Mouse (Mus musculus) stomach, postnatal 0 days (tissue): ENCODE measurements around the gene Ptpa. TPM values are rescaled to one million over a fixed set of nuclear protein-coding genes. Genes with fewer than 3 reads are reported as not detected.

Experiments
- ATAC-seq: fragments of 200-750 bp; cut with Nextera tagmentation; 2 replicates; pipeline ENCODE4 v1.8.0; 2017; ENCODE audit not compliant: low FRiP score, low TSS enrichment
- DNase-seq: peaks from one replicate; pipeline ENCODE4 v3.0.0-alpha.2; 2016; ENCODE audit warnings: low spot score
- H3K27ac ChIP-seq: fragments of 300-500 bp; sonication (generic); replicated peaks from 2 replicates; pipeline ENCODE4 v1.5.1; 2014; ENCODE audit warnings: mild to moderate bottlenecking, control low read depth
- H3K27me3 ChIP-seq: fragments of 300-500 bp; sonication (generic); 2 replicates; pipeline ENCODE4 v1.6.1; 2014; ENCODE audit warnings: low read length; ENCODE audit not compliant: control insufficient read depth, insufficient read depth
- H3K36me3 ChIP-seq: fragments of 300-500 bp; sonication (generic); 2 replicates; pipeline ENCODE4 v1.6.1; 2014; ENCODE audit warnings: low read length, mixed read lengths; ENCODE audit not compliant: control insufficient read depth, insufficient read depth
- H3K4me1 ChIP-seq: fragments of 300-500 bp; sonication (generic); replicated peaks from 2 replicates; pipeline ENCODE4 v1.6.1; 2014; ENCODE audit warnings: antibody characterized with exemption; ENCODE audit not compliant: control insufficient read depth, insufficient read depth
- H3K4me2 ChIP-seq: fragments of 300-500 bp; sonication (generic); replicated peaks from 2 replicates; pipeline ENCODE4 v1.6.1; 2014; ENCODE audit warnings: low read depth, mild to moderate bottlenecking, control low read depth, moderate library complexity
- H3K4me3 ChIP-seq: fragments of 300-500 bp; sonication (generic); 2 replicates; pipeline ENCODE4 v1.5.1; 2014; ENCODE audit warnings: low read depth, low read length, control low read depth
- H3K9ac ChIP-seq: fragments of 300-500 bp; sonication (generic); 2 replicates; pipeline ENCODE4 v1.6.1; 2014; ENCODE audit warnings: mild to moderate bottlenecking, low read length, control low read depth, mixed read lengths
- H3K9me3 ChIP-seq: fragments of 300-500 bp; sonication (generic); 2 replicates; pipeline ENCODE4 v1.6.1; 2016; ENCODE audit warnings: low read length; ENCODE audit not compliant: control insufficient read depth
- CTCF ChIP-seq: IDR thresholded peaks from 2 replicates; pipeline ENCODE4 v1.5.1; 2016; ENCODE audit warnings: antibody characterized with exemption, low read depth, mild to moderate bottlenecking, moderate library complexity
- EP300 ChIP-seq: optimal IDR thresholded peaks from 2 replicates; pipeline ENCODE3; 2016; ENCODE audit warnings: antibody characterized with exemption
- WGBS: fragments of 180-500 bp; shearing (Covaris S2); extraction: QIAGEN DNeasy Blood & Tissue Kit; methylation state at CpG from one replicate; pipeline ENCODE4 v1.1.7; 2014; 5-methylcytosine and 5-hydroxymethylcytosine counted together
- polyA plus RNA-seq: library from polyadenylated mRNA; unstranded; fragments of >200 nt; fragmentation: Nextera tagmentation; extraction: Ambion mirVana; gene quantifications from 2 replicates; pipeline ENCODE4 v1.2.1, GENCODE M21; 2015

The Ptpa gene
- polyA plus RNA-seq, 1 experiment from 2014 or later, result 76.6 TPM

DNA sequence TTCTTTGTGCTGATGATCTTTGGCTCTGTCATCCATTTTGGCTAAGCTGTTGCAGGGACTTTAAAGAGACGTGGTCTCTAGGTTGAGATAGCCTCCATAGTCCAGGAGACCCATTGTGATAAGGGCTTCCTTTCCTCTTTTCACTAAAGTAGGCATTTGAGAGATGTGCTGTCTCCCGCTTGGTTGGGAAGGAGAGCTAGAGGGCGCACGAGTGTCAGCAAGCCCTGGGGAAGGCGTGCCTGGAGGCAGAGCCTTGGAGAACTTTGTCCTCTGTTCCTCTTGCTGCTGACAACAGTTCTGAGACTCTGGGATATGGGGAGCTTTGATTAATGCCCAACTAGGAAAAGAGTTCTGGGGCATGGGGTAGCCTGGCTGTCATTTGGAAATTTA, 20.3 kb downstream of the Ptpa start:
- 59% methylated on average over 5 of the region's 5 CpGs for WGBS
- TF ChIP-seq EP300 (no peak), CTCF (peak; percentile 60)
- Histone ChIP-seq H3K9me3 (no peaks in the 10 kb centered on the region), H3K9ac (no peak overlapping the region), H3K27me3 (no peaks in the 10 kb centered on the region), H3K4me3 (no peak overlapping the region), H3K27ac (0 out of 2 replicates have a peak overlapping the region, but pooled peaks have one; percentile 13), H3K4me2 (no peak overlapping the region), H3K4me1 (no peaks in the 10 kb centered on the region), H3K36me3 (peaks cover 40% of the 10 kb centered on the region; the same call in 1 of the 2 replicates)
- ATAC-seq, result no peak
- peak; percentile 75 for DNase-seq

- H3K36me3 ChIP-seq, result peaks cover 35% of the 10 kb centered on the region; the same call in 1 of the 2 replicates
- TF ChIP-seq EP300, result no peak
- TF ChIP-seq CTCF, result no peak
Observed at GRCm38 (mm10) chr2:30436809-30437208, 21.0 kb downstream of the Ptpa start.

DNA sequence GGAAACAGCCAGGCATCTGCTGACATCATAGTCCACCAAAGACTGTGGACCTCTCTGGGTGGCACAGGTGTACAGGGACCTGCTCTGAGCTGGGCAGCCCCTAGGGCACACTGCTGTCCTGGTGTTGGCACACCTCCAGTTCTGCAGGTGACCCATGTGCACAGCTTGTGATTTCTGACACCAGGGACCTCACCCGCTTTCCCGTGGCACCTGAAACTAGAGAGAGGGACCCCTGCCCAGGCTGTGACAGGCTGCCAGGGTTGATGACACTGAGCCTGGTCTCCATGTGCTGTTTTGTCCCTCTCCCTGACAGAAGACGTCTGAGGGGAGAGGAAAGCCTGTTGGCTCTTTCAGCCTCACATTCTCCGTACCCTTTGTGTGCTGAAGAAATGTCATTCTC, 22.0 kb downstream of the Ptpa start:
- TF ChIP-seq EP300 (no peak), CTCF (no peak)
- Histone ChIP-seq H3K4me1 (peaks cover 11% of the 10 kb centered on the region), H3K4me2 (no peak overlapping the region), H3K27me3 (no peaks in the 10 kb centered on the region), H3K9ac (no peak overlapping the region), H3K4me3 (no peak overlapping the region), H3K36me3 (peaks cover 30% of the 10 kb centered on the region; the same call in 1 of the 2 replicates), H3K9me3 (no peaks in the 10 kb centered on the region), H3K27ac (no peak overlapping the region)
- DNase-seq, result no peak
- 89% methylated on average over 4 of the region's 4 CpGs for WGBS
- ATAC-seq, result no peak

More at GRCm38 (mm10) chr2:30436809-30437208, 21.0 kb downstream of the Ptpa start:
- WGBS, result 83% methylated on average over 4 of the region's 4 CpGs
- Histone ChIP-seq H3K4me3 (no peak overlapping the region), H3K9me3 (no peaks in the 10 kb centered on the region), H3K9ac (no peak overlapping the region), H3K27ac (no peak overlapping the region), H3K27me3 (no peaks in the 10 kb centered on the region), H3K4me1 (peaks cover 3% of the 10 kb centered on the region; the same call in 1 of the 2 replicates), H3K4me2 (no peak overlapping the region)
- DNase-seq, result no peak
- ATAC-seq, result no peak

DNA sequence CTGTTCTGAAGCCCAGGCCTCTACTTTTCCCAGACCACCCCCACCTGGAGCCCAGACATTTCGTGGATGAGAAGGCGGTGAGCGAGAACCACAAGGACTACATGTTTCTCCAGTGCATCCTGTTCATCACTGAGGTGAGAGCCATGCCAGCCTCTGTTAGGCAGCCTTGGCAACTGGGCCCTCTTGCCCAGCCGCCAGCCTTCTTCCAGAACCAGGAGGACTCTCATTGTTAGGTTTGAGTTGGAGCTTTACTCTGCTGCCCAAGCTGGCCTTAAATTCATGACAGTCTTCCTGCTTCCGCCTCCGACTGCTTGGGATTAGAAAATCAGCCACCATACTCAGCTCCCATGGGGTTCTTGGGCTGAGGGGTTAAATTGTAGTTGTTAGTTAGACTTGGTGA, 23.8 kb downstream of the Ptpa start:
- H3K4me1 ChIP-seq, result peaks cover 19% of the 10 kb centered on the region
- H3K9ac ChIP-seq, result no peak overlapping the region
- no peak for DNase-seq
- peaks cover 28% of the 10 kb centered on the region; the same call in 1 of the 2 replicates for H3K36me3 ChIP-seq
- H3K27me3 ChIP-seq, result no peaks in the 10 kb centered on the region
- no peak for ATAC-seq
- H3K4me3 ChIP-seq, result no peak overlapping the region
- no peaks in the 10 kb centered on the region for H3K9me3 ChIP-seq
- TF ChIP-seq CTCF, result no peak
- TF ChIP-seq EP300, result no peak
- no peak overlapping the region for H3K4me2 ChIP-seq
- peak overlapping the region; percentile 99; the same call in 1 of the 2 replicates for H3K27ac ChIP-seq
- 87% methylated on average over 6 of the region's 6 CpGs for WGBS

DNA sequence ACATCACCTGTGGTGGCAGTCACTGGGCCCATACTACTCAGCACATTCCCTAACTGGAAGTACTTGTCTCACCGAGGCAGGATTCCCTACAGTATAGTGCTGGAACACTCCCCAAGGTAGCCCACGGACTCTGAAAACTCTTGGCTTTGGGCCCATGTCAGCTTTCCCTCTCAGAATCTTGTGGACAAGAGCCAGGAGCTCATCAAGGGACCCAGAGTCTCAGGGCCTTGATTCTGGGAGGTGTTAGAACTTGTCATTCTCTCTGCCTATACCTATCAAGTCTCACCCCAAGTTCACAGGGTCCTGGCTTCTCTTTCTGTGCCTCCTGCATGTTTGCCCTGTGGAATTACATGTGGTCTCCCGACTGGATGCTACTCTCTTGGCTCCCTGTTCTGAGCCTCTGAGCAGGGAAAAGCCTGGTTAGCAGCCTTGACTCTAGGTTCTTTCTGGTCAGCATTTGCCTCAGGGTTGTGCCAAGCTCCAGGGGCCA, 24.4 kb downstream of the Ptpa start:
- no peak overlapping the region for H3K4me2 ChIP-seq
- H3K27ac ChIP-seq, result peak overlapping the region; percentile 99
- H3K9ac ChIP-seq, result peak overlapping the region; percentile 45
- no peak for ATAC-seq
- 16% methylated on average over 3 of the region's 3 CpGs for WGBS
- DNase-seq, result no peak
- H3K4me1 ChIP-seq, result peaks cover 23% of the 10 kb centered on the region
- H3K4me3 ChIP-seq, result no peak overlapping the region
- H3K27me3 ChIP-seq, result no peaks in the 10 kb centered on the region
- no peak for TF ChIP-seq EP300
- no peak for TF ChIP-seq CTCF
- no peaks in the 10 kb centered on the region for H3K9me3 ChIP-seq
- H3K36me3 ChIP-seq, result peaks cover 28% of the 10 kb centered on the region; the same call in 1 of the 2 replicates

DNA sequence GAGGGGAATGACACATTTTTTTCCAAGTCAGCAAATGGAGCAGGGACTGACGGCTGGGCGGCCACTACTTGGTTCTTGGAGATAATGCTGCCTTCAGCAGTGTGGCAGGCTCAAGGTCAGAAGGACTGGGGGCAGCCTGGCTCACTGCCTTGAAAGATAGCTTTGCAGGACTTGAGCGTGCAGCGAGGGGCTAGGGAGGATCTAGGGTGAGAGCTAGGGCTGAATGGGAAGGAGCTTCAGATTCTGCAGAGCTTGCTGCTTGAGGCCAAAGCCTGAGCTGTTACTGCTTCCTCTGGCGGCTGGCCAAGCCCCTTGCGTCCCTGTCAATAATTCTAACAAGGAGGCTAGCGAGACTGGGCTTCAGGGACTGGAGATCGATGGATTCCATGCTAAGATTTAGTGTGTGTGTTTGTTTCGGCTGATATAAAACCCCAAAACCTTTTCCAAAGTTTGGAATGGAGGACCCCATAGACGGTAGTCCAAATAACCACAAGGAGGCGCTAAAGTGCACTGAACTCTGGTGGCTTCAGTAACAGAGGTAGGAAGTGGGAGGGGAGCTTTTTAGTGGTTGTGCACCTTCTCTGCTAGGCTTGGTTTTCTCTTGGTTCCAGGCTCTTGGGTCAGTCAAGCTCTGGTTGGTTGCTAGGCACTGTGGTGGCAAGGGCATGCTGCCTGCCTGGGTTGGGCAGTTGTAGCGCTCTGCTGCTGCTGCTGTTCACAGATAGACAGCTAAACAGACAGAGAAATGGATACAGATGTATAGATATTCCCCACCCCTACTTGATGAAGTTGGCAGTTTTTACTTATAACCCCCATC, 25.1 kb downstream of the Ptpa start:
- TF ChIP-seq EP300, result no peak
- peak; percentile 93 for TF ChIP-seq CTCF
- H3K9me3 ChIP-seq, result no peaks in the 10 kb centered on the region
- peak overlapping the region; percentile 63 for H3K9ac ChIP-seq
- no peaks in the 10 kb centered on the region for H3K27me3 ChIP-seq
- peaks cover 28% of the 10 kb centered on the region; the same call in 1 of the 2 replicates for H3K36me3 ChIP-seq
- peak overlapping the region; percentile 99 for H3K27ac ChIP-seq
- H3K4me3 ChIP-seq, result 0 out of 2 replicates have a peak overlapping the region, but pooled peaks have one; percentile 19
- ATAC-seq (peak; percentile 59), DNase-seq (peak; percentile 70)
- H3K4me2 ChIP-seq, result peak overlapping the region; percentile 54
- H3K4me1 ChIP-seq, result peaks cover 27% of the 10 kb centered on the region
- 7% methylated on average over 12 of the region's 12 CpGs for WGBS
